Mouse (Mus musculus): ENCODE measurements at regions not wholly inside any gene's neighbourhood (a gene's known extent, or its start where the extent isn't known, plus 50 kb on each side); places are given as distances from the start of the nearest gene placed in this dataset.

DNA sequence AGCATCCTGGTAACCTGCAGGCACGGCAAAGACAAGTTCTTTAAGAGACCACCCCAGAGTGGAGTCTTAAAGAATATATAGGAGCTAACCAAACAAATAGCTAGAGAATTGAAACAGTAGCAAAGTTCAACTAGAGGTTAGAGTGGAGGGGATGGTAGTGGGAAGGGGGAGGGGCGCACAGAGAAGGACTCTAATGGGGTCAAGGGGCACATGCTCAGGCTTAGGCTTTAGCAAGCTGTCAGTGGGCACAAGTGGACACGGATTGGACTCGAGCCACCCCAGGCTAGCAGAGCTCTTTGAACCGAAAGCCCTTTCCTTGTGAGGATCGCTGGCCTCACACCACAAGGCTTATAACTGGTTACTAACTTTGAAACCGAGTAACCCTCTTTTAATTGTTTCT, 53.4 kb upstream of the Sipa1l1 start:
- CTCF ChIA-PET = interaction anchor here (0.7 kb wide), 1 partner anchor 142 kb away, joined by 4 read pairs; no protein-coding TSS in a partner anchor

Data from spleen, embryonic (tissue).